Mouse (Mus musculus) heart, adult 2 months (tissue): ENCODE measurements at regions not wholly inside any gene's neighbourhood (a gene's known extent, or its start where the extent isn't known, plus 50 kb on each side); places are given as distances from the start of the nearest gene placed in this dataset.

Experiments
- CTCF ChIP-seq: fragments of 200-600 bp; IDR thresholded peaks from 2 replicates; pipeline ENCODE4 v1.8.1; 2022; ENCODE audit warnings: antibody characterized with exemption, mild to moderate bottlenecking, moderate library complexity
- EP300 ChIP-seq: fragments of 200-500 bp; IDR thresholded peaks from 2 replicates; pipeline ENCODE4 v1.6.1; 2011; ENCODE audit warnings: low read depth, low read length, control low read depth; ENCODE audit not compliant: insufficient read depth
- POLR2A ChIP-seq: fragments of 200-500 bp; IDR thresholded peaks from 2 replicates; pipeline ENCODE4 v1.6.1; 2011; ENCODE audit warnings: mild to moderate bottlenecking, low read depth, low read length, control low read depth; ENCODE audit not compliant: insufficient read depth

GRCm38 (mm10) chr14:37237191-37237590 lies 102.1 kb upstream of the Ghitm start:
- TF ChIP-seq CTCF (no peak), POLR2A (no peak), EP300 (no peak)
